Mouse (Mus musculus) hindbrain, postnatal 0 days (tissue): ENCODE data around the gene Sertad2. TPM values are rescaled to one million over a fixed set of nuclear protein-coding genes. Genes with fewer than 3 reads are reported as not detected.

ENCODE experiments used
- ATAC-seq: fragments of 200-750 bp; cut with Nextera tagmentation; 2 replicates; pipeline ENCODE4 v1.8.0; 2017; ENCODE audit warnings: mild to moderate bottlenecking, moderate TSS enrichment, moderate library complexity
- DNase-seq: peaks from one replicate; pipeline ENCODE4 v3.0.0-alpha.2; 2015; ENCODE audit warnings: low spot score
- H3K27ac ChIP-seq: fragments of 300-500 bp; sonication (generic); 2 replicates; pipeline ENCODE4 v1.5.1; 2014; ENCODE audit warnings: mild to moderate bottlenecking
- H3K27me3 ChIP-seq: fragments of 300-500 bp; sonication (generic); 2 replicates; pipeline ENCODE4 v1.6.1; 2014; ENCODE audit warnings: low read length, mixed read lengths; ENCODE audit not compliant: insufficient read depth
- H3K36me3 ChIP-seq: fragments of 300-500 bp; sonication (generic); 2 replicates; pipeline ENCODE4 v1.6.1; 2014; ENCODE audit warnings: low read length, mixed read lengths; ENCODE audit not compliant: insufficient read depth
- H3K4me1 ChIP-seq: fragments of 300-500 bp; sonication (generic); 2 replicates; pipeline ENCODE4 v1.6.1; 2014; ENCODE audit warnings: antibody characterized with exemption, low read length, mixed read lengths; ENCODE audit not compliant: insufficient read depth
- H3K4me2 ChIP-seq: fragments of 300-500 bp; sonication (generic); 2 replicates; pipeline ENCODE4 v1.6.1; 2014; ENCODE audit warnings: low read depth, mild to moderate bottlenecking, low read length, moderate library complexity, mixed read lengths
- H3K4me3 ChIP-seq: fragments of 300-500 bp; sonication (generic); 2 replicates; pipeline ENCODE4 v1.5.1; 2014; ENCODE audit warnings: low read length
- H3K9ac ChIP-seq: fragments of 300-500 bp; sonication (generic); replicated peaks from 2 replicates; pipeline ENCODE4 v1.6.1; 2014; ENCODE audit warnings: mild to moderate bottlenecking, low read length, moderate library complexity, mixed read lengths
- H3K9me3 ChIP-seq: fragments of 300-500 bp; sonication (generic); 2 replicates; pipeline ENCODE4 v1.6.1; 2016; ENCODE audit warnings: low read length, mixed read lengths
- CTCF ChIP-seq: IDR thresholded peaks from 2 replicates; pipeline ENCODE4 v1.5.1; 2016; ENCODE audit warnings: antibody characterized with exemption, control low read depth, low read depth
- WGBS: fragments of 180-500 bp; shearing (Covaris S2); extraction: QIAGEN DNeasy Blood & Tissue Kit; methylation state at CpG from one replicate; pipeline ENCODE4 v1.1.7; 2014; 5-methylcytosine and 5-hydroxymethylcytosine counted together
- polyA plus RNA-seq: library from polyadenylated mRNA; unstranded; fragments of >200 nt; fragmentation: Nextera tagmentation; extraction: Ambion mirVana; gene quantifications from 2 replicates; pipeline ENCODE4 v1.2.1, GENCODE M21; 2015
- total RNA-seq: library from RNA; depleted of rRNA; stranded (reverse); fragments of >200 nt; gene quantifications from 2 replicates; pipeline ENCODE4 v1.2.3, GENCODE M21; 2014

The Sertad2 gene
- total and polyA plus RNA-seq, 2 experiments from 2014 or later: 18.0 to 38.1 TPM

DNA sequence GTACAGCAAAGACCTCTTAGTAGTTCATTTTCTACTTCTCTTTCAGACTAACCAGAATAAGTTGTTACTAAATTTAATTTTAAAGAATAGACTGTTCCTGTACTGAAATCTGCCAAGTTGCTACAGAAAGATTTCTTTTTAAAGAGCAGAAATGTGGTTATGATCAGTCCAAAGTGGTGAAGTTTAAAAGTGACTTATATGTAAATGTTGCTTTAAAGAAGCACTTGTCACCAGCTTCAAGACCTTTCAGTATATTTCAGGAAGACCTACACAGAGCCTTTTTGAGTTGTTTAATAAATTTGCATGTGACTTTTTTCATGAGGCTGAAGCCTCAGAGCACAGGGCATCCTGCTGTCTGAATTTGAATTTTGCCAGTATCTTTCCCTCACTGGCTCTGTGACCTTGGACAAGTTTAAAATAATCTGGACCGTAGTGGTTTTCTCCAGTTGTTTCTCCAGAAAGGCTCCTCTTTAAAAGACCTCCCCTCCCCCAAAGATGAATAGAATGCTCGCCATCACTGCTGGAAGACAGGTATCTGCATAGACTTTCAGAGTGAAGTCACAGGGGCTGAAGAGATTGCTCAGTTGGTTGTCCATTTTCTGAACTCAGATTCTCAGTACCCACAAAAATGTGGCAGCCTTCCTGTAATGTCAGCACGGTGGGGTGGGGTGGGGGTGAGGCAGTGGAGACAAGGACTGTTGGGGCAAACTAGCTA is 1.9 kb downstream of the Sertad2 start:
- Histone ChIP-seq H3K9ac (no peak overlapping the region), H3K4me3 (no peak overlapping the region), H3K27me3 (no peaks in the 10 kb centered on the region), H3K36me3 (no peaks in the 10 kb centered on the region), H3K9me3 (no peaks in the 10 kb centered on the region), H3K4me1 (no peaks in the 10 kb centered on the region), H3K4me2 (peak overlapping the region; percentile 63; the same call in 1 of the 2 replicates), H3K27ac (no peak overlapping the region)
- ATAC-seq (no peak), DNase-seq (no peak)
- WGBS: 47% methylated on average over 3 of the region's 3 CpGs
- no peak for TF ChIP-seq CTCF

DNA sequence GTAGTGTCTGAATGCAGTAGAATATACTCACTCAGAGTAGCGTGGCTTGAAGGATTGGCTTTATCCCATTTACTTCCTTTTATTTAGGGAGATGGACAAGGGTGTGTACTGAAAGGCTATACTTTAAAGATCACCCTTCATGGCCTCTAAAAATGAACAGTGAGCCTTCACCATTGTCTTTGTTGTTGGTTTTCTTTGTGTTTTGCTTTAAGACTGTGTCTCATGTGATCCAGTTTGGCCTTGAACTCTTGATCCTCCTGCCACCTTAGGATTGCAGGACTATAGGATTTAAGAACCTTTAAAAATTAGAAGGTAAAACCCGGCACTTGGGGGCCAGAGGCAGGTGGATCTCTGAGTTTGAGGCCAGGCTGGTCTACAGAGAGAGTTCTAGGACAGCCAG is 6.4 kb downstream of the Sertad2 start:
- no peak for TF ChIP-seq CTCF
- Histone ChIP-seq H3K36me3 (no peaks in the 10 kb centered on the region), H3K9me3 (no peaks in the 10 kb centered on the region), H3K4me3 (no peak overlapping the region), H3K27ac (no peak overlapping the region), H3K9ac (no peak overlapping the region), H3K4me1 (0 out of 2 replicates have a peak, but pooled peaks cover 3% of the 10 kb centered on the region), H3K27me3 (no peaks in the 10 kb centered on the region), H3K4me2 (no peak overlapping the region)
- ATAC-seq: no peak
- 84% methylated on average over 2 of the region's 2 CpGs for WGBS
- no peak for DNase-seq

DNA sequence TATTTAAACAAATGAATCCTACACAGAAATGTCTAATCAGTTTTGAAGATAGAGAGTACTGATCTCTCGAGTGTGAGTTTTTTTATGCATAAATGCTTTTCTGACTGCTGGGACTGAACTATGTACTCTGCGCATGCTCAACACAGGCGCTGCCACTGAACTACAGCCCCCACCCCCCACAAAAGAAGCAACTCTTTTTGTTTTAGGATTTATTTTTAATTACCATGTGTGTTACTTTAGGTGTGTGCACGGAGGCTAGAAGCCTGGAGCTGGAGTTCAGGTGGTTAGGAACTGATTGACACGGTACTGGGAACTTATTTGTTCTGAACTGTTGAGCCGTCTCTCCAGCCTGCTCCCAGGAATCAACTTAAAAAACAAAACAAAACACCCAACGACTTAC is 7.1 kb downstream of the Sertad2 start:
- TF ChIP-seq CTCF: no peak
- H3K36me3 ChIP-seq: no peaks in the 10 kb centered on the region

DNA sequence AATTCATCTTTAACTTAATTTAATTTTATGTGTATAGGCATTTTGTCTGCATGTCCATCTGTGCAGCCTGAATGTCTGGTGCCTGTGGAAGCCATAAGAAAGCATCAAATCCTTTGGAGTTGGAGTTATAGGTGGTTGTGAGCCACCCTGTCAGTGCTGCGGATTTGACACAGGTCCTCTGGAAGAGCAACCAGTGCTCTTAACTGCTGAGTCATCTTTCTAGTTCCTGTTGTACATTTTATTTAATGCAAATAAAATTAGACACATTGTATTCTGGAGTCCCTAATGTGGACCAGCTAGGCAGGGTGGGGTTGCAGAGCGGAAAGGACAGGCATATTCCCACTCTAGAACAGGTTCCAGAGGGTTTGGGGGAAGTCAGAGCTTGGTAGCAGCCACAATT is 9.0 kb downstream of the Sertad2 start:
- H3K9me3 ChIP-seq: no peaks in the 10 kb centered on the region
- H3K4me3 ChIP-seq: no peak overlapping the region
- no peaks in the 10 kb centered on the region for H3K36me3 ChIP-seq
- no peak for TF ChIP-seq CTCF
- 96% methylated on average over 2 of the region's 2 CpGs for WGBS
- no peak overlapping the region for H3K9ac ChIP-seq
- 0 out of 2 replicates have a peak, but pooled peaks cover 3% of the 10 kb centered on the region for H3K4me1 ChIP-seq
- H3K27ac ChIP-seq: no peak overlapping the region
- H3K4me2 ChIP-seq: no peak overlapping the region
- no peak for DNase-seq
- no peak for ATAC-seq
- no peaks in the 10 kb centered on the region for H3K27me3 ChIP-seq

More for the DNA sequence above, 7.1 kb downstream of the Sertad2 start:
- Histone ChIP-seq H3K27ac (no peak overlapping the region), H3K4me3 (no peak overlapping the region), H3K9me3 (no peaks in the 10 kb centered on the region), H3K4me1 (0 out of 2 replicates have a peak, but pooled peaks cover 3% of the 10 kb centered on the region), H3K9ac (no peak overlapping the region), H3K27me3 (no peaks in the 10 kb centered on the region), H3K4me2 (no peak overlapping the region)
- 70% methylated on average over 7 of the region's 7 CpGs for WGBS
- DNase-seq (no peak), ATAC-seq (no peak)

DNA sequence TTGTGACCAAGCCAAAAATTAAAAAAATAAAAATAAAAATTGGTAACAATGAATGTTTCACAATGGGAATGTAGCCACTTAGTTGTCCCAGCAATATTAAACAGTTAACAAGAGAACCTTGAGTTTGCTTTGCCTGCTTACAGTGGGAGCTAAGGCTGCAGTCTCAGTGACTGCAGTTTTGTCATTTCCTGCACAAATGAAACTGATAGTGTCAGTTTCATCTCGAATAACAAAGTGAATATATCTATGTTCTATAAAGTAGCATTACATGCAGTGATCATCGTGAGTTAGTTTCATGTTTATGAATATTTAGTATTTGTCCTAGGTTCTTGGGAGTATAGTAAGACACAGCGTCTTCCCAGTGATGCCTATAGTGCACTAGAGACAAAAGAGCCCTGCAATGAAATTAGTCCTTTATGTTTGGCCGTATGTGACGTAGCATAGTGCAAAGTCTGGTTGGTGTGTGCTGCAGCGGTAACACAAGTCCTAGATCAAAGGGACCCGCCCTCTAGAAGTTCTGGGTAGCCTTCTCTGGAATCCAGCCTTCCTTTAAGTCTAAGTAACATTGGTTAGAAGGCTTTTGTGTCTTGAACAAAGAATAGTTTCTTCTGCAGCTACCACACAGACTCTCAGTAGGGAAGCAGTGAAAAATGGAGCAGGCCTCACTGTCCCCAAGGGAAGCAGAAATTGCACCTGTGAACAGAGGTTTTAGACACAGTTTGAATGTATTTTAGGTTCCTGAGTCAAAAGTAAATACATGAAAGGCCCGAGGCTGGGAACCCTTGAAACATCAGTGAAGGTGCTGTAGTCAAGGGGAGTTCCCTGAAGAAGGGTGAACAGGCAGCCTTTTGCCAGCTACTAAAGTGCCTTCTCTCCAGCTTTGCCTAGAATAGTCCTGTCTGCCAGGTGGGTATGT is 10.0 kb downstream of the Sertad2 start:
- no peak for TF ChIP-seq CTCF
- H3K4me2 ChIP-seq: no peak overlapping the region
- no peaks in the 10 kb centered on the region for H3K9me3 ChIP-seq
- 0 out of 2 replicates have a peak, but pooled peaks cover 3% of the 10 kb centered on the region for H3K4me1 ChIP-seq
- 70% methylated on average over 8 of the region's 8 CpGs for WGBS
- no peak for ATAC-seq
- no peaks in the 10 kb centered on the region for H3K36me3 ChIP-seq
- H3K27ac ChIP-seq: no peak overlapping the region
- DNase-seq: no peak
- no peaks in the 10 kb centered on the region for H3K27me3 ChIP-seq
- H3K9ac ChIP-seq: no peak overlapping the region
- H3K4me3 ChIP-seq: no peak overlapping the region

DNA sequence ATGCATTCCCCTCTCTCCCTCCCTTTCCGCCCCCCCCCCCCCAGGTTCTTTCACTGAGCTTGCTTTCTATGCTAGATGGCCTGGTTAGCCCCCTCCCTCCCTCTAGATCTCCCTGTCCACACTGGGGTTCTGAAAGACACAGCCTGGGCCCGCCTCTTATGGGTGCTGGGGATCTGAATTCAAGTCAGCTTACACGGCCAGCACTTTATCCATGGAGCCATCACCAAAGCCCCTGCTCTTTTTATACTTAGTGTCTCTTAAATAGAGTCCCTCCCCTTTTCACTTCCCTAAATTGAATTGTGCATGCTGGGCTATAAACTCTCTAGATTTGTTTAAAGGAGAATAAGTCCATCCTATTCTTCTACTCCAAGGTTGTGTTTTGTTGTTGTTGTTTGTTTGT is 12.6 kb downstream of the Sertad2 start:
- Histone ChIP-seq H3K9ac (no peak overlapping the region), H3K4me2 (no peak overlapping the region), H3K9me3 (no peaks in the 10 kb centered on the region), H3K4me3 (no peak overlapping the region), H3K27me3 (no peaks in the 10 kb centered on the region), H3K27ac (no peak overlapping the region), H3K36me3 (no peaks in the 10 kb centered on the region), H3K4me1 (0 out of 2 replicates have a peak, but pooled peaks cover 3% of the 10 kb centered on the region)
- TF ChIP-seq CTCF: no peak
- WGBS: 82% methylated on average over 2 of the region's 3 CpGs
- no peak for ATAC-seq
- DNase-seq: no peak
